Mouse (Mus musculus) left cerebral cortex, adult 18-20 months (tissue): ENCODE measurements around the gene Aqp2. TPM values are rescaled to one million over a fixed set of nuclear protein-coding genes. Genes with fewer than 3 reads are reported as not detected.

Experiments used
- DNase-seq, 2 experiments: peaks; one replicate each; pipeline ENCODE4 v3.0.0; 2021 to 2022; ENCODE audit warnings: low spot score in 2 of 2, mixed read lengths in 1 of 2
- long read RNA-seq, 2 experiments: library from polyadenylated mRNA; stranded (forward); transcript quantifications; one replicate each; pipeline ENCODE4 v2.0.0; 2021
- total RNA-seq, 2 experiments: library from RNA; stranded (reverse); gene quantifications; 2 replicates each; pipeline ENCODE4 v1.2.3; 2021

Aqp2 gene
- total RNA-seq: not detected
- long read RNA-seq, experiment 1, partial matches to known transcripts: 0 of 1 reads
- long read RNA-seq, experiment 1, other reads (novel, unspliced or antisense): 0 of 1 reads
- long read RNA-seq, experiment 2: 0 reads

- DNase-seq: no peak
These were observed at the start of gene Aqp2 for GRCm38 (mm10) chr15:99578802-99579485. Aqp2 (plus strand) TSS chr15:99579055.

GRCm38 (mm10) chr15:99531146-99531545 lies 47.7 kb upstream of the Aqp2 start:
- no peak for DNase-seq

- DNase-seq: no peak
These were observed 46.8 kb upstream of the Aqp2 start for GRCm38 (mm10) chr15:99532023-99532422.

GRCm38 (mm10) chr15:99536889-99537862 lies 41.7 kb upstream of the Aqp2 start:
- DNase-seq: no peak

- no peak for DNase-seq
These were observed 39.0 kb upstream of the Aqp2 start for GRCm38 (mm10) chr15:99539891-99540290.

GRCm38 (mm10) chr15:99544047-99544446 lies 34.8 kb upstream of the Aqp2 start:
- DNase-seq: no peak

- DNase-seq: no peak
These were observed 32.3 kb upstream of the Aqp2 start for GRCm38 (mm10) chr15:99546596-99546995.

- no peak for DNase-seq
These were observed 31.1 kb upstream of the Aqp2 start for GRCm38 (mm10) chr15:99547732-99548131.

- no peak for DNase-seq
These were observed 29.0 kb upstream of the Aqp2 start for GRCm38 (mm10) chr15:99549901-99550300.

- DNase-seq: no peak
These were observed 25.1 kb upstream of the Aqp2 start for GRCm38 (mm10) chr15:99553767-99554166.

- DNase-seq: no peak
These were observed 19.9 kb upstream of the Aqp2 start for GRCm38 (mm10) chr15:99558947-99559346.

GRCm38 (mm10) chr15:99560246-99560645 lies 18.6 kb upstream of the Aqp2 start:
- no peak for DNase-seq

- DNase-seq: no peak
These were observed 11.5 kb upstream of the Aqp2 start for GRCm38 (mm10) chr15:99567371-99567770.

- no peak for DNase-seq
These were observed 10.2 kb upstream of the Aqp2 start for GRCm38 (mm10) chr15:99568682-99569081.

GRCm38 (mm10) chr15:99569123-99569522 lies 9.7 kb upstream of the Aqp2 start:
- peak; percentile 12 to 31 for DNase-seq

- DNase-seq: no peak
These were observed 4.8 kb downstream of the Aqp2 start for GRCm38 (mm10) chr15:99583463-99584344.

GRCm38 (mm10) chr15:99584407-99585202 lies 5.8 kb downstream of the Aqp2 start:
- DNase-seq: no peak

GRCm38 (mm10) chr15:99585741-99586140 lies 6.9 kb downstream of the Aqp2 start:
- DNase-seq: no peak

GRCm38 (mm10) chr15:99586525-99586924 lies 7.7 kb downstream of the Aqp2 start:
- no peak for DNase-seq

- DNase-seq: no peak
These were observed 10.4 kb downstream of the Aqp2 start for GRCm38 (mm10) chr15:99589237-99589636.
